Mouse (Mus musculus) liver, adult 2 months (tissue): Measurements from ENCODE around the gene Mgarp. TPM values are rescaled to one million over a fixed set of nuclear protein-coding genes. Genes with fewer than 3 reads are reported as not detected.

ENCODE experiments used
- DNase-seq: peaks from one replicate; pipeline ENCODE4 v3.0.0-alpha.2; 2011; ENCODE audit warnings: low read depth, low spot score; ENCODE audit errors: extremely low read depth
- H3K27ac ChIP-seq: fragments of 200-500 bp; replicated peaks from 2 replicates; pipeline ENCODE4 v1.5.1; 2012; ENCODE audit warnings: low read depth, mild to moderate bottlenecking, control low read depth, inconsistent platforms, low read length; ENCODE audit not compliant: insufficient read depth
- H3K27me3 ChIP-seq: fragments of 200-500 bp; 2 replicates; pipeline ENCODE4 v1.6.1; 2012; ENCODE audit warnings: mild to moderate bottlenecking, moderate library complexity, low read length, inconsistent platforms; ENCODE audit not compliant: control insufficient read depth, insufficient read depth
- H3K36me3 ChIP-seq: fragments of 200-500 bp; 2 replicates; pipeline ENCODE4 v1.6.1; 2012; ENCODE audit warnings: low read length, inconsistent platforms; ENCODE audit not compliant: control insufficient read depth, insufficient read depth
- H3K4me1 ChIP-seq: fragments of 200-500 bp; 2 replicates; pipeline ENCODE4 v1.6.1; 2011; ENCODE audit warnings: low read length; ENCODE audit not compliant: control insufficient read depth, insufficient read depth
- H3K4me3 ChIP-seq: fragments of 200-500 bp; 2 replicates; pipeline ENCODE4 v1.5.1; 2011; ENCODE audit warnings: low read depth, mild to moderate bottlenecking, control low read depth, low read length, moderate library complexity; ENCODE audit not compliant: insufficient read depth
- H3K79me2 ChIP-seq: fragments of 200-500 bp; 2 replicates; pipeline ENCODE4 v1.6.1; 2012; ENCODE audit warnings: inconsistent platforms, mild to moderate bottlenecking, low read length, moderate library complexity; ENCODE audit not compliant: control insufficient read depth, insufficient read depth
- H3K9ac ChIP-seq: fragments of 200-500 bp; 2 replicates; pipeline ENCODE4 v1.6.1; 2012; ENCODE audit warnings: low read depth, mild to moderate bottlenecking, control low read depth, inconsistent platforms, low read length
- CTCF ChIP-seq: fragments of 200-500 bp; IDR thresholded peaks from 2 replicates; pipeline ENCODE4 v1.5.1; 2011; ENCODE audit warnings: low read depth, low read length, control low read depth
- POLR2A ChIP-seq: fragments of 200-500 bp; IDR thresholded peaks from 2 replicates; pipeline ENCODE4 v1.6.1; 2011; ENCODE audit warnings: low read length, control low read depth; ENCODE audit not compliant: insufficient read depth; ENCODE audit errors: extremely low read depth
- WGBS: fragments of 180-500 bp; shearing (Covaris S2); methylation state at CpG from one replicate; pipeline ENCODE4 v1.1.7; 2018; 5-methylcytosine and 5-hydroxymethylcytosine counted together
- polyA plus RNA-seq: library from polyadenylated mRNA; depleted of rRNA; stranded (reverse); fragments of >200 nt; gene quantifications from 2 replicates; pipeline ENCODE4 v1.2.3, GENCODE M21; 2012
- total RNA-seq: library from RNA; depleted of rRNA; stranded (reverse); fragments of >200 nt; gene quantifications from 2 replicates; pipeline ENCODE4 v1.2.3, GENCODE M21; 2014

Mgarp gene
- total and polyA plus RNA-seq, 2 experiments: not detected

DNA sequence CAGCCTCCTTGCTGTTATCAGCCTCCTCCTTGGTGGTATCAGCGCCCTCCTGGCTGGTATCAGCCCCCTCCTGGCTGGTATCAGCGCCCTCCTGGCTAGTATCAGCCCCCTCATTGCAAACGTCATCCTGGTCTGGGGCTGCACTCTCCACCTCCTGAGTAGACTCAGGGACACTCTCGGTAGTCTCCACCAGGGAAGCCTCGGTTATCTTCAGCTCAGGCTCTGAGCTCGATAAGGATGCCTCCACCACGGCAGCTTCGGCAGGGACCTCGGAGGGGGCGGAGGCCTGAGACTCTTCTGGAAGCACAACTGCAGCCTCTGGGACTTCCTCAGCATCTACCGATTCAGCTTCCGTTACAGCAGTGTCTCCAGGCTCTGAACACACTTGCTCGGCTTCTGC, 7.6 kb downstream of the Mgarp start:
- 42% methylated on average over 13 of the region's 13 CpGs for WGBS
- DNase-seq: no peak
- Histone ChIP-seq H3K79me2 (no peaks in the 10 kb centered on the region), H3K9ac (no peak overlapping the region), H3K27ac (no peak overlapping the region), H3K4me1 (no peaks in the 10 kb centered on the region), H3K27me3 (no peaks in the 10 kb centered on the region), H3K4me3 (no peak overlapping the region), H3K36me3 (no peaks in the 10 kb centered on the region)
- TF ChIP-seq CTCF (no peak), POLR2A (no peak)

DNA sequence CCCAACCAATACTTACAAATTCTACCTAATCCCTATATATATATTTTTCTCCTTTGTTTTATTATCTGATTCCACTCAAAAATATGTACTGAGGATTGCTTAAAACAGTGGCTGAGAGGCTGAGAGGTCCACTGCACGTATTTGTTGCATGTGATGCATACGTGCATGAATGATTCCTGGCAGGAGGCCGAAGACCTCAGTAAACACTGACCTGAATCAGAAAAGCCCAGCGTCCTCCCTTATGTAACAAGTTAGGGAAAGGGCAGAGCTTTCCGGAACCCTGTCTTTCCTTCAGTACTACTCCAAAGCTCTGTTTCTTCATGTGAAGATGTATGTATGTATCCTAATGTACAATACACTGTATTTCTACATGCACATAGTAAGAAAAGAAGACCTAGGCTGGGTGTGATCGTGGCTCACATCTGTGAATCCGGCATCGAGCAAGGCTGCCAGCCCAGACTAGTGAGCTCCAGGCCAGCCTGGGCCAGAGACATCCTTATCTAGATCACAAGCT, 8.6 kb downstream of the Mgarp start:
- no peak overlapping the region for H3K4me3 ChIP-seq
- no peak overlapping the region for H3K27ac ChIP-seq
- H3K36me3 ChIP-seq: no peaks in the 10 kb centered on the region
- WGBS: 44% methylated on average over 8 of the region's 8 CpGs
- no peaks in the 10 kb centered on the region for H3K4me1 ChIP-seq
- no peak overlapping the region for H3K9ac ChIP-seq
- H3K79me2 ChIP-seq: no peaks in the 10 kb centered on the region
- DNase-seq: no peak
- H3K27me3 ChIP-seq: no peaks in the 10 kb centered on the region
- TF ChIP-seq CTCF (no peak), POLR2A (no peak)

DNA sequence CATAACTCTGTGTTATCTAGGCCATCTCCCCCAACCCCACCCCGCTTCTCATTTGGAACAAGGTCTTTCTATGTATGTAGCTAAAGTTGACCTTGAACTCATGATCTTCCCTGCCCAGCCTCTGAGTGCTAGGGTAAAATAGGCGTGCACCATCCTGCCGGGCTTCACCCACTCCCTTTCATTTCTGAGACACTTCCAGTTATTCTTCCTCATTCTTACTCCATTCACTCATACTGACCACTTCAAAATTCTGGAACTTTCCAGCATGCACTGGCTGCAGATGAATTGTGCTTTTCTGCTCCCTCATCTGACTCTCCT, 9.4 kb downstream of the Mgarp start:
- Histone ChIP-seq H3K9ac (no peak overlapping the region), H3K79me2 (no peaks in the 10 kb centered on the region), H3K36me3 (no peaks in the 10 kb centered on the region), H3K27me3 (no peaks in the 10 kb centered on the region), H3K4me3 (no peak overlapping the region), H3K4me1 (no peaks in the 10 kb centered on the region), H3K27ac (no peak overlapping the region)
- DNase-seq: no peak
- WGBS: 66% methylated on average over 3 of the region's 3 CpGs
- no peak for TF ChIP-seq POLR2A
- TF ChIP-seq CTCF: no peak

GRCm38 (mm10) chr3:51386441-51387133, 10.0 kb downstream of the Mgarp start:
- whole genome bisulfite sequencing: 73% methylated on average over 12 of the region's 12 CpGs
- Histone ChIP-seq H3K4me1 (no peaks in the 10 kb centered on the region), H3K9ac (no peak overlapping the region), H3K79me2 (no peaks in the 10 kb centered on the region), H3K27me3 (no peaks in the 10 kb centered on the region), H3K36me3 (no peaks in the 10 kb centered on the region), H3K27ac (no peak overlapping the region), H3K4me3 (no peak overlapping the region)
- DNase-seq: no peak
- TF ChIP-seq CTCF (no peak), POLR2A (no peak)

- no peaks in the 10 kb centered on the region for H3K79me2 ChIP-seq
- no peaks in the 10 kb centered on the region for H3K27me3 ChIP-seq
- no peak for DNase-seq
- H3K9ac ChIP-seq: no peak overlapping the region
- 89% methylated on average over 12 of the region's 12 CpGs for WGBS
- H3K27ac ChIP-seq: no peak overlapping the region
- peaks cover 3% of the 10 kb centered on the region for H3K4me1 ChIP-seq
- no peak for TF ChIP-seq POLR2A
- TF ChIP-seq CTCF: no peak
- H3K36me3 ChIP-seq: no peaks in the 10 kb centered on the region
- H3K4me3 ChIP-seq: no peak overlapping the region
These were observed 13.1 kb downstream of the Mgarp start for GRCm38 (mm10) chr3:51383409-51383808.

DNA sequence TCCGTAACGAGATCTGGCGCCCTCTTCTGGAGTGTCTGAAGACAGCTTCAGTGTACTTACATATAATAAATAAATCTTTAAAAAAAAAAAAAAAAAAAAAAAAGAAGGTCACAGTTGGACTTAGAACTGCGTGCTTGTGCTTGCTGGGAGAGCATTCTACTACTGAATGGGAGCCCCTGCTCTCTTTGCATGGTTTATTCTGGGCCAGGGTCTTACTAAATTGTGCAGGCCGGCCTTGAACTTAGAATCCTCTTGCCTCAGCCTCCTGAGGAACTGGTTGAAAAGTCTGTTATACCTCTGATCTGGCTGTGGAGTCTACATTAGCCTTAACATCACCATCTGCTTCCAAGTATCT, 15.9 kb downstream of the Mgarp start:
- Histone ChIP-seq H3K4me3 (no peak overlapping the region), H3K27me3 (no peaks in the 10 kb centered on the region), H3K79me2 (no peaks in the 10 kb centered on the region), H3K27ac (no peak overlapping the region), H3K36me3 (no peaks in the 10 kb centered on the region), H3K4me1 (peaks cover 4% of the 10 kb centered on the region), H3K9ac (no peak overlapping the region)
- TF ChIP-seq POLR2A (no peak), CTCF (no peak)
- 60% methylated on average over 4 of the region's 5 CpGs for WGBS
- no peak for DNase-seq
